16 mouse cellular contexts compared by ENCODE assay signal in genomic region chr3:34377329-34377728, GRCm38 (mm10).
DNase-seq lines count a peak whose midpoint lies in the region; ATAC-seq and TF ChIP-seq lines count a peak whose summit lies in the region.
"Had no signal": no experiment of that assay in that cellular context is flagged by ENCODE, and none has a peak within 500 bp of the region (broad histone marks: within the 10 kb centered on the region; RNA-seq: fewer than 3 reads in every experiment).

No protein-coding gene starts in this region.

- ATAC-seq in forebrain, embryonic 13.5 days: peak; percentile 49; the same call in 1 of the 2 replicates
- ATAC-seq in hindbrain, embryonic 16.5 days: 0 out of 2 replicates have a peak, but pooled peaks have one; percentile 30
- peak; percentile 69 for ATAC-seq in neural tube, embryonic 13.5 days (ENCODE audit: low read depth)
- ATAC-seq: intestine, embryonic 15.5 days had no signal

- no peaks in the 10 kb centered on the region for H3K36me3 ChIP-seq in forebrain, embryonic 13.5 days (ENCODE audit: poor library complexity, severe bottlenecking)
- H3K36me3 ChIP-seq in hindbrain, embryonic 16.5 days (ENCODE audit: control insufficient read depth, insufficient read depth, low read length): no peaks in the 10 kb centered on the region
- no peaks in the 10 kb centered on the region for H3K36me3 ChIP-seq in neural tube, embryonic 13.5 days
- no peaks in the 10 kb centered on the region for H3K36me3 ChIP-seq in kidney, adult 2 months (ENCODE audit: control insufficient read depth, insufficient read depth, low read length)
- H3K36me3 ChIP-seq: embryonic facial prominence, embryonic 13.5 days; G1E; intestine, embryonic 15.5 days; limb, embryonic 12.5 days had no signal

- DNase-seq in embryo, embryonic 10 days (ENCODE audit: low spot score): peak; percentile 7
- DNase-seq in layer of hippocampus, postnatal 10 days (ENCODE audit: low spot score in 2 of 2): no peak
- no peak for DNase-seq in urinary bladder, postnatal 25 days (ENCODE audit: low spot score)
- DNase-seq in kidney, adult 2 months: no peak
- DNase-seq: cerebellum, adult 18-20 months; kidney, postnatal 14 days; layer of hippocampus, postnatal 36 days; lung, adult 18-20 months; thymus, adult 18-20 months had no signal

- TF ChIP-seq POLR2A in kidney, adult 2 months (IDR thresholded peaks at IDR 0.05; ENCODE audit: low read depth, low read length): no peak

- no peak overlapping the region for H3K4me3 ChIP-seq in forebrain, embryonic 13.5 days
- peak overlapping the region; percentile 16 for H3K4me3 ChIP-seq in hindbrain, embryonic 16.5 days (ENCODE audit: low read length)
- no peak overlapping the region; the same call in 1 of the 2 replicates for H3K4me3 ChIP-seq in neural tube, embryonic 13.5 days
- no peak overlapping the region for H3K4me3 ChIP-seq in kidney, adult 2 months (ENCODE audit: insufficient read depth, low read depth, low read length)
- H3K4me3 ChIP-seq: embryonic facial prominence, embryonic 13.5 days; intestine, embryonic 15.5 days; limb, embryonic 12.5 days had no signal

- WGBS in forebrain, embryonic 13.5 days: 9% methylated on average over 12 of the region's 12 CpGs
- WGBS in hindbrain, embryonic 16.5 days: 25% methylated on average over 12 of the region's 12 CpGs
- WGBS in neural tube, embryonic 13.5 days: 22% methylated on average over 12 of the region's 12 CpGs
- 74% methylated on average over 12 of the region's 12 CpGs for WGBS in kidney, adult 2 months

- peak overlapping the region; percentile 34; the same call in 1 of the 2 replicates for H3K9ac ChIP-seq in forebrain, embryonic 13.5 days
- peak overlapping the region; percentile 23; the same call in 1 of the 2 replicates for H3K9ac ChIP-seq in hindbrain, embryonic 16.5 days (ENCODE audit: low read depth, low read length)
- peak overlapping the region; percentile 65 for H3K9ac ChIP-seq in neural tube, embryonic 13.5 days
- H3K9ac ChIP-seq: embryonic facial prominence, embryonic 13.5 days; intestine, embryonic 15.5 days; limb, embryonic 12.5 days had no signal

- peaks cover 30% of the 10 kb centered on the region for H3K4me1 ChIP-seq in forebrain, embryonic 13.5 days
- H3K4me1 ChIP-seq in hindbrain, embryonic 16.5 days (ENCODE audit: control insufficient read depth, insufficient read depth, low read depth, low read length): peaks cover 5% of the 10 kb centered on the region; the same call in 1 of the 2 replicates
- H3K4me1 ChIP-seq in neural tube, embryonic 13.5 days (replicated peaks): peaks cover 15% of the 10 kb centered on the region
- H3K4me1 ChIP-seq in kidney, adult 2 months (ENCODE audit: control insufficient read depth, insufficient read depth, low read length): no peaks in the 10 kb centered on the region
- H3K4me1 ChIP-seq: embryonic facial prominence, embryonic 13.5 days; intestine, embryonic 15.5 days; limb, embryonic 12.5 days had no signal

- no peaks in the 10 kb centered on the region for H3K9me3 ChIP-seq in forebrain, embryonic 13.5 days (replicated peaks)
- no peaks in the 10 kb centered on the region for H3K9me3 ChIP-seq in hindbrain, embryonic 16.5 days (ENCODE audit: control insufficient read depth, low read length)
- H3K9me3 ChIP-seq in neural tube, embryonic 13.5 days: no peaks in the 10 kb centered on the region
- H3K9me3 ChIP-seq: embryonic facial prominence, embryonic 13.5 days; G1E; intestine, embryonic 15.5 days; limb, embryonic 12.5 days had no signal

- H3K27me3 ChIP-seq in forebrain, embryonic 13.5 days: no peaks in the 10 kb centered on the region
- H3K27me3 ChIP-seq in hindbrain, embryonic 16.5 days (replicated peaks; ENCODE audit: control insufficient read depth, insufficient read depth, low read length): no peaks in the 10 kb centered on the region
- no peaks in the 10 kb centered on the region for H3K27me3 ChIP-seq in neural tube, embryonic 13.5 days
- H3K27me3 ChIP-seq in kidney, adult 2 months (replicated peaks; ENCODE audit: control insufficient read depth, insufficient read depth, low read length): no peaks in the 10 kb centered on the region; the same call in 1 of the 2 replicates
- H3K27me3 ChIP-seq: embryonic facial prominence, embryonic 13.5 days; intestine, embryonic 15.5 days had no signal

- H3K27ac ChIP-seq in forebrain, embryonic 13.5 days: peak overlapping the region; percentile 59; the same call in 1 of the 2 replicates
- peak overlapping the region; percentile 44; the same call in 1 of the 2 replicates for H3K27ac ChIP-seq in hindbrain, embryonic 16.5 days (ENCODE audit: low read depth, low read length)
- H3K27ac ChIP-seq in neural tube, embryonic 13.5 days (replicated peaks): no peak overlapping the region
- H3K27ac ChIP-seq in kidney, adult 2 months (ENCODE audit: insufficient read depth, low read depth, low read length): no peak overlapping the region
- H3K27ac ChIP-seq: embryonic facial prominence, embryonic 13.5 days; intestine, embryonic 15.5 days; limb, embryonic 12.5 days had no signal

- no peak for TF ChIP-seq CTCF in kidney, adult 2 months (conservative IDR thresholded peaks at IDR 0.05; ENCODE audit: insufficient read depth, insufficient read length, low read depth, low read length)

- peak overlapping the region; percentile 50 for H3K4me2 ChIP-seq in forebrain, embryonic 13.5 days
- H3K4me2 ChIP-seq in hindbrain, embryonic 16.5 days (ENCODE audit: low read length): peak overlapping the region; percentile 50
- peak overlapping the region; percentile 49 for H3K4me2 ChIP-seq in neural tube, embryonic 13.5 days
- H3K4me2 ChIP-seq: embryonic facial prominence, embryonic 13.5 days; intestine, embryonic 15.5 days; limb, embryonic 12.5 days had no signal

Comparison
In these comparisons a context has a peak if more than half of its experiments do, and no peak if none do; other contexts are left out.
1. H3K27ac ChIP-seq: peak in forebrain, embryonic 13.5 days (single experiment) and hindbrain, embryonic 16.5 days (single experiment); none in neural tube, embryonic 13.5 days (single experiment) and kidney, adult 2 months (single experiment).
2. Peak in every context shown above with its lines, with median percentiles within 50 percentile points of each other: ATAC-seq, H3K4me2 ChIP-seq and H3K9ac ChIP-seq.